8 mouse cellular contexts compared by ENCODE assay signal in genomic region chr5:72168285-72168621, GRCm38 (mm10). TPM values are rescaled to one million over a fixed set of nuclear protein-coding genes. Genes with fewer than 3 reads are reported as not detected.
DNase-seq lines count a peak whose midpoint lies in the region; ATAC-seq and TF ChIP-seq lines count a peak whose summit lies in the region.

No protein-coding gene starts in this region.

- no peak for DNase-seq in layer of hippocampus, adult 2 months (ENCODE audit: low spot score in 2 of 2)
- DNase-seq in layer of hippocampus, postnatal 14 days (ENCODE audit: low spot score in 2 of 2), result no peak
- DNase-seq in cerebellum, adult 9-10 months, result no peak
- DNase-seq in layer of hippocampus, adult 18-20 months (ENCODE audit: low spot score in 2 of 2), result no peak
- no peak for DNase-seq in testis, postnatal 14 days (ENCODE audit: low spot score)

- peak overlapping the region; percentile 96; the same call in 1 of the 2 replicates for H3K4me3 ChIP-seq in layer of hippocampus, adult 2 months
- peak overlapping the region; percentile 71 for H3K4me3 ChIP-seq in embryonic facial prominence, embryonic 13.5 days
- H3K4me3 ChIP-seq in intestine, embryonic 15.5 days (replicated peaks), result peak overlapping the region; percentile 81
- peak overlapping the region; percentile 84 for H3K4me3 ChIP-seq in myocyte

- no peak for TF ChIP-seq POLR2A in myocyte (IDR thresholded peaks at IDR 0.05; ENCODE audit: insufficient read length, low read depth)

- H3K9ac ChIP-seq in embryonic facial prominence, embryonic 13.5 days, result no peak overlapping the region
- H3K9ac ChIP-seq in intestine, embryonic 15.5 days, result no peak overlapping the region

- H3K27ac ChIP-seq in layer of hippocampus, adult 2 months, result peak overlapping the region; percentile 64; the same call in 1 of the 2 replicates
- H3K27ac ChIP-seq in embryonic facial prominence, embryonic 13.5 days, result peak overlapping the region; percentile 51
- no peak overlapping the region for H3K27ac ChIP-seq in intestine, embryonic 15.5 days

- peak overlapping the region; percentile 51 for H3K4me2 ChIP-seq in embryonic facial prominence, embryonic 13.5 days
- H3K4me2 ChIP-seq in intestine, embryonic 15.5 days (replicated peaks), result peak overlapping the region; percentile 61
- peak overlapping the region; percentile 62 for H3K4me2 ChIP-seq in myocyte (ENCODE audit: low read depth)

- ATAC-seq in embryonic facial prominence, embryonic 13.5 days (ENCODE audit: insufficient number of reproducible peaks, insufficient read depth, low FRiP score, low TSS enrichment, low read depth), result peak; percentile 20; the same call in 1 of the 2 replicates
- peak; percentile 75 for ATAC-seq in intestine, embryonic 15.5 days

- H3K36me3 ChIP-seq in embryonic facial prominence, embryonic 13.5 days, result peaks cover 4% of the 10 kb centered on the region; the same call in 1 of the 2 replicates
- H3K36me3 ChIP-seq in intestine, embryonic 15.5 days, result no peaks in the 10 kb centered on the region
- peaks cover 9% of the 10 kb centered on the region for H3K36me3 ChIP-seq in myocyte (ENCODE audit: control insufficient read depth, insufficient read depth)

- WGBS in embryonic facial prominence, embryonic 13.5 days, result 0% methylated on average over 4 of the region's 4 CpGs
- 0% methylated on average over 4 of the region's 4 CpGs for WGBS in intestine, embryonic 15.5 days

- H3ac ChIP-seq in myocyte (ENCODE audit: control insufficient read depth, insufficient read length), result peak overlapping the region; percentile 7

- peaks cover 11% of the 10 kb centered on the region for H3K4me1 ChIP-seq in embryonic facial prominence, embryonic 13.5 days
- peaks cover 6% of the 10 kb centered on the region for H3K4me1 ChIP-seq in intestine, embryonic 15.5 days (replicated peaks)

- H3K27me3 ChIP-seq in embryonic facial prominence, embryonic 13.5 days, result no peaks in the 10 kb centered on the region
- no peaks in the 10 kb centered on the region for H3K27me3 ChIP-seq in intestine, embryonic 15.5 days (replicated peaks)
- no peaks in the 10 kb centered on the region for H3K27me3 ChIP-seq in myocyte (ENCODE audit: control insufficient read depth, insufficient read depth, insufficient read length)

- H3K9me3 ChIP-seq in embryonic facial prominence, embryonic 13.5 days, result no peaks in the 10 kb centered on the region
- H3K9me3 ChIP-seq in intestine, embryonic 15.5 days, result no peaks in the 10 kb centered on the region

- no peak for TF ChIP-seq CTCF in layer of hippocampus, adult 2 months (conservative IDR thresholded peaks at IDR 0.05)

- peaks cover 26% of the 10 kb centered on the region for H3K79me2 ChIP-seq in myocyte (ENCODE audit: control insufficient read depth, insufficient read depth)

TF ChIP-seq in myocyte, 11 proteins besides CTCF, POLR2A, EP300 and RAD21:
- TF ChIP-seq MYOG (IDR thresholded peaks at IDR 0.05; ENCODE audit: control insufficient read depth in 1 of 3, insufficient read depth in 1 of 3, insufficient read length in 2 of 3, low read depth in 2 of 3) (no peak), SRF (IDR thresholded peaks at IDR 0.05; ENCODE audit: control insufficient read depth, insufficient read length, low read depth) (no peak), USF1 (IDR thresholded peaks at IDR 0.05; ENCODE audit: low read depth) (no peak), TCF12 (IDR thresholded peaks at IDR 0.05; ENCODE audit: insufficient read depth, poor library complexity, severe bottlenecking) (no peak), TCF3 (IDR thresholded peaks at IDR 0.05; ENCODE audit: insufficient read length, low read depth) (no peak), MYOD1 (IDR thresholded peaks at IDR 0.05; ENCODE audit: control insufficient read depth in 1 of 3, insufficient read length in 2 of 3, low read depth in 2 of 3) (no peak), E2F4 (IDR thresholded peaks at IDR 0.05; ENCODE audit: insufficient read depth) (no peak), POLR2AphosphoS2 (IDR thresholded peaks at IDR 0.05; ENCODE audit: insufficient read length, low read depth) (no peak), REST (IDR thresholded peaks at IDR 0.05; ENCODE audit: insufficient read depth, insufficient read length) (no peak), CEBPB (IDR thresholded peaks at IDR 0.05; ENCODE audit: insufficient read depth, poor library complexity, severe bottlenecking) (no peak), MAX (IDR thresholded peaks at IDR 0.05; ENCODE audit: low read depth) (no peak)

RNA-seq across cellular contexts. Expression of gene Commd8, which starts 0.3 kb away (rescaled TPM):
- 100 to 1,000 TPM; 105 to 113 TPM for total RNA-seq in layer of hippocampus, adult 2 months (2021)
- 10 to 100 TPM; 91.1 to 91.2 TPM for total RNA-seq in layer of hippocampus, postnatal 14 days (2021)
- 151 and 158 TPM in 2 replicates for polyA plus RNA-seq in embryonic facial prominence, embryonic 13.5 days (2015; fragmentation: Nextera tagmentation; extraction: Ambion mirVana)
- polyA plus RNA-seq in intestine, embryonic 15.5 days (2015; fragmentation: Nextera tagmentation; extraction: Ambion mirVana), result 120 and 148 TPM in 2 replicates
- polyA plus RNA-seq in myocyte (2012; fragmentation: generic; extraction: Trizol), result 19.8 TPM
- total RNA-seq in layer of hippocampus, adult 18-20 months (2021), result 100 to 1,000 TPM; 106 to 108 TPM
